Mouse (Mus musculus): ENCODE results near the gene Tyk2.

Tyk2 gene

DNA sequence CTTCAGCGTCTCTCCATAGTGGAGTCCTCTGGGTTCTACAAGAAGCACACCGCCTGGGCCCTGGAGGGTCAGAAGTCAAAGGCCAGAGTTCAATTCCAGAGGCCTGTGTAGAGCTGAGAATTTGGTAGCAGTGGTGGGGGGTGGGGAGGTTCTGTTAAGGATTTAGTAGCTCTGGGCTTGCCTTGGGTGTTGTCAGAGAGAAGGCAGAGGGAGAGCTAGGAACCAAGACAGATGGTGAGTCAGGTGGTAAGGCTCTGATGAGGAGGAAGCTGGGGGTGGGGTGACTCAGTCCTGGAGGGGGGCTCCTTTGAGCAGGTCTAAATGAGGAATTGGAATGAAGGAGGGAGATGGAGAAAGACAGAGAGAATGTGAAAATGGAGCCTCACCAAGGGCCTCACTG, 68.1 kb downstream of the Tyk2 start:
- DNase-seq (ENCODE audit: low spot score in 2 of 2) = peak; percentile 50 to 52
